Mouse (Mus musculus) intestine, embryonic 14.5 days (tissue): ENCODE data around the gene Esrrg. TPM values are rescaled to one million over a fixed set of nuclear protein-coding genes. Genes with fewer than 3 reads are reported as not detected.
A peak's percentile ranks its signal among the peaks of the same experiment; 100 is the strongest.

ENCODE experiments used
- ATAC-seq: fragments of 200-750 bp; cut with Nextera tagmentation; replicated peaks from 2 replicates; pipeline ENCODE4 v1.8.0; 2017; ENCODE audit warnings: low read depth, moderate number of reproducible peaks, moderate TSS enrichment, moderate library complexity; ENCODE audit not compliant: low FRiP score, low TSS enrichment
- DNase-seq: peaks from one replicate; pipeline ENCODE4 v3.0.0-alpha.2; 2018; ENCODE audit warnings: low spot score
- H3K27ac ChIP-seq: fragments of 300-500 bp; sonication (generic); 2 replicates; pipeline ENCODE4 v1.5.1; 2014; ENCODE audit warnings: low read depth, mild to moderate bottlenecking, control low read depth
- H3K27me3 ChIP-seq: fragments of 300-500 bp; sonication (generic); replicated peaks from 2 replicates; pipeline ENCODE4 v1.6.1; 2014; ENCODE audit warnings: low read length, control low read depth; ENCODE audit not compliant: control insufficient read depth, insufficient read depth
- H3K36me3 ChIP-seq: fragments of 300-500 bp; sonication (generic); 2 replicates; pipeline ENCODE4 v1.6.1; 2014; ENCODE audit warnings: low read length, control low read depth; ENCODE audit not compliant: control insufficient read depth, insufficient read depth
- H3K4me1 ChIP-seq: fragments of 300-500 bp; sonication (generic); replicated peaks from 2 replicates; pipeline ENCODE4 v1.6.1; 2014; ENCODE audit warnings: low read length, control low read depth, mixed read lengths; ENCODE audit not compliant: control insufficient read depth, insufficient read depth
- H3K4me2 ChIP-seq: fragments of 300-500 bp; sonication (generic); 2 replicates; pipeline ENCODE4 v1.6.1; 2014; ENCODE audit warnings: low read length
- H3K4me3 ChIP-seq: fragments of 300-500 bp; sonication (generic); 2 replicates; pipeline ENCODE4 v1.5.1; 2014; ENCODE audit warnings: low read depth, low read length, control low read depth, mixed read lengths
- H3K9ac ChIP-seq: fragments of 300-500 bp; sonication (generic); 2 replicates; pipeline ENCODE4 v1.6.1; 2014; ENCODE audit warnings: mild to moderate bottlenecking, low read length
- H3K9me3 ChIP-seq: fragments of 300-500 bp; sonication (generic); 2 replicates; pipeline ENCODE4 v1.6.1; 2016; ENCODE audit warnings: low read length, control low read depth; ENCODE audit not compliant: control insufficient read depth
- WGBS: fragments of 180-500 bp; shearing (Covaris S2); extraction: QIAGEN DNeasy Blood & Tissue Kit; methylation state at CpG from one replicate; pipeline ENCODE4 v1.1.7; 2014; 5-methylcytosine and 5-hydroxymethylcytosine counted together
- polyA plus RNA-seq: library from polyadenylated mRNA; unstranded; fragments of >200 nt; fragmentation: Nextera tagmentation; extraction: Ambion mirVana; gene quantifications from 2 replicates; pipeline ENCODE4 v1.2.1, GENCODE M21; 2014

The Esrrg gene
- polyA plus RNA-seq, 1 experiment from 2014 or later: 6.9 TPM

GRCm38 (mm10) chr1:187606271-187607040 is 2.1 kb upstream of the Esrrg start:
- Histone ChIP-seq H3K9ac (no peak overlapping the region), H3K4me3 (no peak overlapping the region), H3K9me3 (no peaks in the 10 kb centered on the region), H3K4me1 (peaks cover 7% of the 10 kb centered on the region; the same call in 1 of the 2 replicates), H3K36me3 (no peaks in the 10 kb centered on the region), H3K27ac (no peak overlapping the region), H3K27me3 (peaks cover 89% of the 10 kb centered on the region), H3K4me2 (no peak overlapping the region)
- no peak for ATAC-seq
- no peak for DNase-seq
- WGBS: 5% methylated on average over 23 of the region's 23 CpGs

DNA sequence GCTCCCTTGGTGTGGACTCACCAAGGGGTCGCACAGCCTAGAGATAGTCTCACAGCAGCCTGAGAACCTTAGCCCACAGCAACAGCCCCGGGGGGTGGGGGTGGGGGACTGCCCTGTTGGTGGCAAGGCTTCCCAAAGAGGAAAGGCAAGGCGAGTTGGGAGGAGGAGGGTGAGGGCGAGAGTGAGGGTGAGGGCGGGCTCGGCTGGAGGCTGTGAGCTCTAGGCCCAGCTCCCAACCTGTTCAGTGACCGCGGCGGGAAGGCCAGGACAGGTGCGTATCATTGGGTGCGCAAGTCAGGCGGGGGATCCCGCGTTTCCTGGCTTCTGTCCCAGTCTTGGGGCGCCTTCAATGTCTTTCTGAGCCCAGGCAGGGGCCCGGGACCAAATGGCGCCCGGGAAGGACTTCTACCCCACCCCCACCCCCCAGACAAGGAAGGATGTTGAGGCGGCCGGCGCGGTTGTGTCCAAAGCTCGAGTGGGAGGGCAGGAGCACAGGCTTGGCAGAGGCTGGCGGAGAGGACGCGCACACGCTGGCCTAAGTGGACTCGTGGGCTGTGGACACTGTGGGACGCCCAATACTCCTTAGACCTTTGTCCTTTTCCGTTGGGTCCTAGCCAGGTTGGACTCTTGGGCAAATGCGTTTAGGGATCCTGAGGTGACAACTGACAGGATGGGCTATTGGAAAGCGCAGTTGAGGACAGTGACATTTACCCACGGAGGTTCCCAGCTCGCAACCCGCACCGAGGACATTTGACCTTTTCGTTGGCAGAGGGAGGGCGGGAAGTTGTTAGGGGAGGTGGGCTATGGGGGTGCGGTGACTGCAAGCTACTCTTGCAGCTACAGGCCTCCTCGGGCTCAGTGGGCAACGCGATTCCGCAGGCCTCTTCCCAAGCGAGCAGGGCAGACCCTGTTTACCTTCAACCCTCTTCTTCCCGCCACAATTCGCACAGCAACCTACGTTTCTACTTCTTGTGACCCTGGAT is 1.2 kb upstream of the Esrrg start:
- H3K4me3 ChIP-seq: 0 out of 2 replicates have a peak overlapping the region, but pooled peaks have one; percentile 8
- no peak for ATAC-seq
- H3K9ac ChIP-seq: no peak overlapping the region
- H3K4me2 ChIP-seq: peak overlapping the region; percentile 20
- DNase-seq: peak; percentile 66
- peaks cover 96% of the 10 kb centered on the region for H3K27me3 ChIP-seq
- 3% methylated on average over 47 of the region's 47 CpGs for WGBS
- H3K4me1 ChIP-seq: peaks cover 7% of the 10 kb centered on the region; the same call in 1 of the 2 replicates
- no peaks in the 10 kb centered on the region for H3K9me3 ChIP-seq
- no peaks in the 10 kb centered on the region for H3K36me3 ChIP-seq
- no peak overlapping the region for H3K27ac ChIP-seq

- Histone ChIP-seq H3K27ac (no peak overlapping the region), H3K36me3 (no peaks in the 10 kb centered on the region), H3K9ac (peak overlapping the region; percentile 40), H3K4me1 (peaks cover 7% of the 10 kb centered on the region; the same call in 1 of the 2 replicates), H3K9me3 (no peaks in the 10 kb centered on the region), H3K4me3 (peak overlapping the region; percentile 49), H3K27me3 (peaks cover 82% of the 10 kb centered on the region), H3K4me2 (peak overlapping the region; percentile 86)
- DNase-seq: peak; percentile 85
- WGBS: under 1% methylated on average over 71 of the region's 72 CpGs
- peak; percentile 33; the same call in 1 of the 2 replicates for ATAC-seq
Observed at GRCm38 (mm10) chr1:187609021-187609852, 646 bp downstream of the Esrrg start.

DNA sequence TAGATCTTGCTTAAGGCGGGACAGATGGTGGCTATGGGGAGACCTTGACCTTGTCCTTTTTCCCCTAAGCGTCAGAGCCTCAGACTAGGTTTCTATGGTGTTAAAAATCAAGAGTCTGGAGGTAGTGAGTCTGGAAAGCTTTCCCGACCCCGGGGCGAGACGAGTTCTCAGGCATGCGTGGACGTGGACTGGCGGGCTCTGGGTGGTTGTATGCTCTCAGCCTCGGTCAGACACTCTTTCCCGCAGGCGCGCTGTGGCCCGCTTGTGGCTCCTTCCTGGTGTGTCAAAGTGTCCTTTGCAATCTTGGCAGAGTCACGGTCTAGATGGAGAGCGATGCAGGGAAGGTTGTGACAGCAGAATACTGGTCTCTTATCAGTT is 1.3 kb downstream of the Esrrg start:
- H3K27me3 ChIP-seq: peaks cover 76% of the 10 kb centered on the region
- no peak overlapping the region for H3K27ac ChIP-seq
- no peaks in the 10 kb centered on the region for H3K36me3 ChIP-seq
- 3% methylated on average over 16 of the region's 16 CpGs for WGBS
- H3K4me3 ChIP-seq: peak overlapping the region; percentile 49
- ATAC-seq (no peak), DNase-seq (peak; percentile 68)
- H3K4me1 ChIP-seq: peaks cover 3% of the 10 kb centered on the region; the same call in 1 of the 2 replicates
- H3K9me3 ChIP-seq: no peaks in the 10 kb centered on the region
- H3K4me2 ChIP-seq: peak overlapping the region; percentile 86
- H3K9ac ChIP-seq: no peak overlapping the region; the same call in 1 of the 2 replicates

- peaks cover 71% of the 10 kb centered on the region for H3K27me3 ChIP-seq
Observed at GRCm38 (mm10) chr1:187610336-187610948, 1.9 kb downstream of the Esrrg start.

GRCm38 (mm10) chr1:187611925-187612324 is 3.3 kb downstream of the Esrrg start:
- H3K9ac ChIP-seq: no peak overlapping the region
- H3K36me3 ChIP-seq: no peaks in the 10 kb centered on the region
- ATAC-seq (no peak), DNase-seq (no peak)
- peaks cover 56% of the 10 kb centered on the region for H3K27me3 ChIP-seq
- H3K27ac ChIP-seq: no peak overlapping the region
- H3K4me1 ChIP-seq: no peaks in the 10 kb centered on the region; the same call in 1 of the 2 replicates
- no peak overlapping the region for H3K4me3 ChIP-seq
- 33% methylated on average over 5 of the region's 5 CpGs for WGBS
- no peaks in the 10 kb centered on the region for H3K9me3 ChIP-seq
- H3K4me2 ChIP-seq: no peak overlapping the region

More at GRCm38 (mm10) chr1:187610336-187610948, 1.9 kb downstream of the Esrrg start:
- Histone ChIP-seq H3K9me3 (no peaks in the 10 kb centered on the region), H3K4me1 (no peaks in the 10 kb centered on the region; the same call in 1 of the 2 replicates), H3K4me2 (no peak overlapping the region), H3K36me3 (no peaks in the 10 kb centered on the region), H3K4me3 (no peak overlapping the region), H3K27ac (no peak overlapping the region), H3K9ac (no peak overlapping the region)
- 37% methylated on average over 8 of the region's 9 CpGs for WGBS
- ATAC-seq (no peak), DNase-seq (no peak)

DNA sequence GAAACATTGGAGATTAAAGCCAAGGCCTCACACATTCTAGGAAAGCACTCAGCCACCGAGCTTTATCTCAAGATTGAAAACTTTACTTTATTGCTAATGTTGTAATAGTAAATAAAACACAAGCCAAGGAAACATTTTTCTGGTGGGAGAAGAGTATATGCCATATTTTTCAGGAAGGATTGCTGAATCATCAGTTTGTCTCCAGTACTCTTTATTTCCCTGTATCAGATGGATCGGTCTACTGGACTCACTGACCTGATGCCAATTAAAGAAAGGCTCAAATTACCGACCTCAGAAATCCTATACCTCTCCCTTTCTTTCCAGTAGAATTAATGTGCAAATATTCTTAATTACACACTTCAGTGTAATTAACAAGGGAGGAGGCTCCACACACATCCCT is 4.7 kb downstream of the Esrrg start:
- H3K9me3 ChIP-seq: no peaks in the 10 kb centered on the region
- no peaks in the 10 kb centered on the region; the same call in 1 of the 2 replicates for H3K4me1 ChIP-seq
- peaks cover 43% of the 10 kb centered on the region for H3K27me3 ChIP-seq
- 74% methylated on average over 3 of the region's 3 CpGs for WGBS
- DNase-seq (no peak), ATAC-seq (no peak)
- H3K9ac ChIP-seq: no peak overlapping the region
- no peak overlapping the region for H3K4me2 ChIP-seq
- no peak overlapping the region for H3K27ac ChIP-seq
- H3K36me3 ChIP-seq: no peaks in the 10 kb centered on the region
- H3K4me3 ChIP-seq: no peak overlapping the region
